Mouse (Mus musculus): ENCODE measurements around the gene Nfu1. TPM values are rescaled to one million over a fixed set of nuclear protein-coding genes. Genes with fewer than 3 reads are reported as not detected.
"Not testable (repeated sequence)": the region's sequence is repeated elsewhere in the genome, so short reads cannot be mapped to it uniquely, and the experiment has no call there.

Nfu1 gene
- total RNA-seq, 1 experiment from 2014 or later: 65.8 TPM

GRCm38 (mm10) chr6:87018874-87019273, 9.8 kb downstream of the Nfu1 start:
- ATAC-seq (replicated peaks; ENCODE audit: low read depth, poor library complexity, severe bottlenecking): no peak

DNA sequence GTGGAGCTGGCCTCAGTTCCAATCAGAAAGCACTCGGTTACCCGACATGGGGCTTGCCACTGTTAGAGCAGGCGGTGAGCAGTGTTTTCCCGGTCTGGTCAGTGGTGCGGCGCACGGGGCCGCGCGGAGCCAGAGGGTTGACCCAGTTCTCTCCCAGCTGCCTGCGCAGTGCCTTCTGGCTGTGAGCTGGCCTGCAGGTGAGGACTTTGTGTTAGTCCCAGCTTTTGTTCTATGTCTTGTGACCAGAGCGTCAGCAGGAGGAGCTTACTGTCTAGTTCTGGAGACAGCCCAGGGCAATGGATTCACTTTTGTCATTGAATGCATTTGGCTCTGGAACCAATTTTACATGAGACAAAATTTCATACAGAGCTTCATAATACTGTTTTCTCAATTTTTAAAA, 12.8 kb downstream of the Nfu1 start:
- ATAC-seq (replicated peaks; ENCODE audit: low read depth, poor library complexity, severe bottlenecking): no peak

DNA sequence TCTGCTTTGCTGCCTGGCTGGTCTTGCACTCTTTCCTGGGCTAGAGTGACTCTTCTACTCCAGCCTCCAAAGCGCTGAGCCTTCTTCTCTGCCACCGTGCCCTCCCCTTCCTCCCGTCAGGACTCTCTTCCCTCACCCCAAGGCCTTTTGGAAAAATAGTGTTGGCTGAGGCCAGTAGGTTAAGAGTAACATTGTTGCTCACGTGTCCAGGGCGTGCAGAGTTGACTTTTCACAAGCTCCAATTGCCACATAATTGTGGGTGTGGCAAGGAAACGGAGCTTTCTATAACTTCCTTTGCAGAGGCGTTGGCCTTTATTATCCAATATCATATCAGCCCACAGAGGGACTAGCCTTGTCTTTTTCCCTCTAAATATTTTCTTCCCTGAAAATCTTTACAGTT, 17.9 kb downstream of the Nfu1 start:
- ATAC-seq (replicated peaks; ENCODE audit: low read depth, poor library complexity, severe bottlenecking): peak; percentile 87

DNA sequence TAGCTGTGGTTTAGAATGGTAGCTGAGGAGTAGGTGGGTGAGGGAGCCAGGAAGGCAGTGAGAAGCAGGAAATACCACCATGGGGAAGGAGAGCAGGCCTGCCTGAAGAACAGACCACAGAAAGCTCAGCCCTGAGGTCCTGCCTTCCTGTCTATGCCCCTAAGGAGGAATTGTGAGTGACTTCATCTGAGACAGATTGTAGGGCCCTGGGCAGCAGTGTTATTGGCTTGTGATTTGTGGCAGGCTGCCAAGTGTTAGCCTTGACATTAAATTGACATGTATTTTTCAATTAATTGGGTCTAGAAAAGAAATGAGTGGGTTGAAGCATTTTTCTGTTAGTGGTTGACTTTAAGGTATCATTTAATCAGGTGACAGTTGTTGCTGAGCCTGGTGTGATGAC, 19.8 kb downstream of the Nfu1 start:
- no peak for ATAC-seq (replicated peaks; ENCODE audit: low read depth, poor library complexity, severe bottlenecking)

DNA sequence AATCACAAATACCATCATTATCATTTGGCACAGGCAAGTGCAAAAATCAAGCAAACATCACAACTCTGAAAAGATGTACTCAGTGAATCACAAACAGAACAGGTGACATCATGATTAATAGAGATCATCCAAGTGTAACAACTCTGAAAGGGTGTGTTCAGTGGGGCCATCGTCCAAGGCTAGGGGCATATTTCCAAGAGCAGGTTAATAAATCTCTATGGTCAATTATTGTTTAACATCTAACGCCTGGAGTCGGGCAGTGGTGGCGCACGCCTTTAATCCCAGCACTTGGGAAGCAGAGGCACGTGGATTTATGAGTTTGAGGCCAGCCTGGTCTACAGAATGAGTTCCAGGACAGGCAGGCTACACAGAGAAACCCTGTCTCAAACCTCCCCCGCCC, 22.3 kb downstream of the Nfu1 start:
- not testable (repeated sequence) for ATAC-seq (replicated peaks; ENCODE audit: low read depth, poor library complexity, severe bottlenecking)

- no peak for ATAC-seq (replicated peaks; ENCODE audit: low read depth, poor library complexity, severe bottlenecking)
Measured at GRCm38 (mm10) chr6:87032401-87032800, 23.4 kb downstream of the Nfu1 start.

DNA sequence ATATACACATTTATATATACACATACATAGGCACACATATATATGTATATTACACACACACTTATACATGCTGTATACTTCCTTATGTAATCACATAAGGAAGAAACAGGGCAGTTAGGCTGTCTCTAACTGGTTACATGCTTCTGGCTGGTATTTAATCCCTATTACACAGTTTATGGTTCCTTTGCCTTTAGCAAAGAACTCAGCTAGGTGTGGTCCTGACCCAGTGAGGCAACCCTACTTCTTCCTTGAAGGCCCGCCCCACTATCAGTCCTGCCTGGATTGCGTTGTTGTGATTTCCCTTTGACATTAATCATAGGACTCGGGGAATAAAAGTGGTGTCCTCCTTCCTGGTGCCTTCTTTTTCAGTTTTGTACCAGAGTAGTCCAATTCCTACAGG, 25.4 kb downstream of the Nfu1 start:
- ATAC-seq (replicated peaks; ENCODE audit: low read depth, poor library complexity, severe bottlenecking): no peak

DNA sequence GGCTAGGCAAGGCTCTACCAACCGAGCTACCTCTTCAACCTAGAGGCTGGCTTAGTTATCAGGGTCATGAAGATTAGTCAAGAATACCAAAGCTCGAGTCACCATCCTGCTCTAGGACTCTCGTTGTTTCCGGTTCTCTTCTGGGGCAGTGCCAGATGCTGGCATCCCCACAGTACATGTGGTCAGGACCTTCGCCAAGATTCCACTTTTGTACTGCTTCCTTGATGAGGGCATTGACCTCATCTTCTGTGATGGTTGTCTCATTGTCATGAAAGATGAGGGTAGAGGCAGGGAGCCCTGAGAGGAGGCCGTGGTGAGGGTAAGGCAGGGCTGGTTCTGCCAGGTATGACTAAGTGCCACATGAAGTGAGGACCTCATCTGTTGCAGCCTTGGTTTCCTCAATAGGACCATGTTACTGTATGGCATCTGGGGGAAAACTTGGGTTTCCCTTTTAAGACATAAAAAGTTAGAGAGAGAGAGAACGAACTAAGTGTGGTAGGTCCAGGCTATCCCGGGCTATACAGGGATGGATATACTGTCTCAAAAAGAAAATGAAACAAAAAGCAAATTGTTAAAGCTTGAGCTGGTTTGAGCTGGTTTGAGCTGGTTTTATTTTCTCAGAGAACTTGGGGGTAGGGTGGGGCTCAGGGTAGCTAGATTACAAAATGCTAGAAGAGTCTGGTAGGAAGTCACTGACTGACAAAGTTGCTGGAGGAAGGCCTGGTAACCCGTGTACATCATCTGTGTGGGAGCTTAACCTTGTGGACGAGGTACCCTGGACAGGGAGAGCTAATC, 29.0 kb downstream of the Nfu1 start:
- ATAC-seq (replicated peaks; ENCODE audit: low read depth, poor library complexity, severe bottlenecking): peak; percentile 29

DNA sequence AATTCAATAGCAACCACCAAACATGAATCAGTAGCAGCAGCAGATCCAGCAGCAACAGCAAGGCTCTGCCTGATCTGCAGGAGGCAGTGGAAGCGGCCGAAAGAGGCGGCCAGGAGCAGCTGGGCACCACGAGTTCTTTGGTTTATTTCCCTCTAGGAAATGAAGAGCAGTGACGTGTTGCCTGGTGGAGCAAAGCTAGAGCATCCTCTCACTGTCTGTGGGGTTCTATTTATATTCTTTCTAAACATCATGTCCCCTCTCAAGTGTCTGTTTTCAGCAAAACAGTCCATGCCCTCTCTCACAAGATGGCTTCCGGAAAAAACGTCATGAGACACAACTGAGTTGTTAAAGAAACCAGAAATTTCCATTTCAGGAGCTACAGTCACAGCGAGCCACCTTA, 30.1 kb downstream of the Nfu1 start:
- no peak for ATAC-seq (replicated peaks; ENCODE audit: low read depth, poor library complexity, severe bottlenecking)

- ATAC-seq (replicated peaks; ENCODE audit: low read depth, poor library complexity, severe bottlenecking): no peak
Measured at GRCm38 (mm10) chr6:87040971-87041370, 31.9 kb downstream of the Nfu1 start.

DNA sequence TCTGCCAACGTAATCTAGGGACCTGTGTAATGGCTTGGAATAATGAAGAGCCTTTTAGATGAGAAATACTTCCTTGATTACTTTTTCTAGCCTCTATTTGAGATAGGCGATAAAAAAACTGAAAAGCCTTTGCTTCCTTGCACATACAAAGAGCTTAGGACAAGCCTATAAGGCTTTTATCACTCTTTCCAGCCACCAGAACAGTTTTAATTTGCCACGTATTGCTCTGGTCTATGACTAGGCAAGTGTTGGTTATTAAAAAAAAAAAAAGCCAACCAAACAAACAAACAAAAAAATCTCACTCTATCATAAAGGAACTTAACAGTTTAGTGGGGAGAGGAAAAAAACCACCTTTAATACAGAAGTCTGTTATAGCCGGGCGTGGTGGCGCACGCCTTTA, 32.4 kb downstream of the Nfu1 start:
- ATAC-seq (replicated peaks; ENCODE audit: low read depth, poor library complexity, severe bottlenecking): no peak

- no peak for ATAC-seq (replicated peaks; ENCODE audit: low read depth, poor library complexity, severe bottlenecking)
Measured at GRCm38 (mm10) chr6:87042004-87042336, 32.9 kb downstream of the Nfu1 start.

GRCm38 (mm10) chr6:87042337-87043130, 33.5 kb downstream of the Nfu1 start, which contains the start of gene Gfpt1:
Gfpt1 (plus strand) TSS chr6:87042846.
- peak; percentile 75 for ATAC-seq (replicated peaks; ENCODE audit: low read depth, poor library complexity, severe bottlenecking)

DNA sequence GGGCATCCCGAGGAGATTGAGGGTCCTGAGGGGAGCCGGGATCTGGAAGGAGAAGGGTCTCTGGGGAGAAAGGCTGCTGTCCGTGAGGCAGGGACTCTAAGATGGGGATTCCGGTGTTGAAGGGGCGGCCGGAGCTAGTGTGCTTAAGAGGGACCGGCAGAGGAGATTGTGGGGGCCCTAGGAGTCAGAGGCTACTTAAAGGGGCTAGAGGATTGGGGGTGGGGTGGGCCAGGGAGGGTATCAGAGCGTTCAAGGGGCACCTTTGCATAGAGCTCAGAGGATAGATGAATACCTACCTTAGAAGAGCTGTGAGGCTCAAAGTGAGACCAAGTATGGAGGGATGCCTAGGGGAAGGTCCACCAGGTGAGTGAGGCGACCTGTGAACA, 34.1 kb downstream of the Nfu1 start:
- no peak for ATAC-seq (replicated peaks; ENCODE audit: low read depth, poor library complexity, severe bottlenecking)

- ATAC-seq (replicated peaks; ENCODE audit: low read depth, poor library complexity, severe bottlenecking): no peak
Measured at GRCm38 (mm10) chr6:87044895-87045294, 35.9 kb downstream of the Nfu1 start.

- ATAC-seq (replicated peaks; ENCODE audit: low read depth, poor library complexity, severe bottlenecking): no peak
Measured at GRCm38 (mm10) chr6:87045507-87045906, 36.5 kb downstream of the Nfu1 start.

- ATAC-seq (replicated peaks; ENCODE audit: low read depth, poor library complexity, severe bottlenecking): not testable (repeated sequence)
Measured at GRCm38 (mm10) chr6:87048712-87049111, 39.7 kb downstream of the Nfu1 start.

GRCm38 (mm10) chr6:87051886-87052425, 42.9 kb downstream of the Nfu1 start:
- ATAC-seq (replicated peaks; ENCODE audit: low read depth, poor library complexity, severe bottlenecking): no peak

DNA sequence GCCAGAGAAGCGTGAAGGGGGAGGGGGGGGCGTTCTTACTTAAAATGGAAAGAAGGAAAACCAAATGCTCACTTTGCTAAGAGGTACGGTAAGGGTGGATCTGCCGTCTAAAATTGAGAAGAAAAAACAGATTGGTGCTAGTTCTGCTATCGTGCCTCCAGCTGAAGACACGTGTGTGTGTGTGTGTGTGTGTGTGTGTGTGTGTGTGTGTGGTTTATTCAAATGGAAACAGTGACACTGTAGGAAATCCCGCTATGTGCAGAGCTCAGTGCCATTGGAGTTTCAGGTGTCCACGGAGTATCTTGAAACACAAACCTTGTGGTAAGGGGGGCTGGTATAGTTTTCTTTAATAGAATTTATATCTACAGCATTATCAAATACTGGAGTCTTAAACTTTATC, 45.2 kb downstream of the Nfu1 start:
- ATAC-seq (replicated peaks; ENCODE audit: low read depth, poor library complexity, severe bottlenecking): no peak

GRCm38 (mm10) chr6:87059754-87060153, 50.7 kb downstream of the Nfu1 start:
- ATAC-seq (replicated peaks; ENCODE audit: low read depth, poor library complexity, severe bottlenecking): no peak

- no peak for ATAC-seq (replicated peaks; ENCODE audit: low read depth, poor library complexity, severe bottlenecking)
Measured at GRCm38 (mm10) chr6:87063586-87063985, 54.5 kb downstream of the Nfu1 start.

Measured in common myeloid progenitor, adult 5-6 weeks (primary cell).